Mouse (Mus musculus): ENCODE data around the gene Olfr96.

DNA sequence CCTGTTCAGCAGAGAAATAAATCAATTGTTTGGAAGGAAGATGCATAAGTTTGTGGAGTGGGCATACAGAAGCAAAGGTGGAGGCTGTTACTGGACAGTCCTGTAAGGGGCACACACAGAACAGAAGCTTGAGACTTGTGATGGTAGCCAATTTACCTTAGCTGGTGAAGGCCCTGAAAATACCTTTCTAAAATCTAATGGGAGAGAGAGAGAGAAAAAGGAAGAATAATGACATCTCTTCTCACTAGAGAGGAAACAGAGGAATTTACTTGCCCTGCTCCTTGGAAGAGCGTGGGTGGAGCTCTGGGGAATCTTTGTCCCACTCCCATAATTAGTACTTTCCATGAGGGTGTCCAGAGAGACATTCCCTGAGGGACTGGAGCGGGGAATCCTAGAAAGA is 19.1 kb upstream of the Olfr96 start, which contains the start of gene Olfr94:
- TF ChIP-seq CTCF (IDR thresholded peaks at IDR 0.05) (no peak), EP300 (IDR thresholded peaks at IDR 0.05) (no peak)
